In genomic region chr11:36204381-36204780, GRCm38 (mm10) we compare ENCODE assay signal across 20 mouse cellular contexts.
DNase-seq lines count a peak whose midpoint lies in the region; ATAC-seq lines count a peak whose summit lies in the region.
"Had no signal": no experiment of that assay in that cellular context is flagged by ENCODE, and none has a peak within 500 bp of the region (broad histone marks: within the 10 kb centered on the region; RNA-seq: fewer than 3 reads in every experiment).

No protein-coding gene starts in this region.

- peaks cover 9% of the 10 kb centered on the region for H3K36me3 ChIP-seq in hindbrain, embryonic 13.5 days
- H3K36me3 ChIP-seq in hindbrain, embryonic 11.5 days (ENCODE audit: control insufficient read depth, insufficient read depth, low read length): no peaks in the 10 kb centered on the region; the same call in 1 of the 2 replicates
- no peaks in the 10 kb centered on the region for H3K36me3 ChIP-seq in heart, embryonic 16.5 days (ENCODE audit: control insufficient read depth, insufficient read depth)
- H3K36me3 ChIP-seq: embryonic facial prominence, embryonic 15.5 days; limb, embryonic 10.5 days had no signal

- 56% methylated on average over 6 of the region's 6 CpGs for WGBS in hindbrain, embryonic 13.5 days
- 65% methylated on average over 6 of the region's 6 CpGs for WGBS in hindbrain, embryonic 11.5 days
- WGBS in heart, embryonic 16.5 days: 33% methylated on average over 6 of the region's 6 CpGs

- H3K9ac ChIP-seq in hindbrain, embryonic 13.5 days: no peak overlapping the region
- no peak overlapping the region for H3K9ac ChIP-seq in hindbrain, embryonic 11.5 days (ENCODE audit: low read depth, low read length)
- H3K9ac ChIP-seq in heart, embryonic 16.5 days (ENCODE audit: low read length): no peak overlapping the region
- H3K9ac ChIP-seq: embryonic facial prominence, embryonic 15.5 days; neural tube, embryonic 13.5 days had no signal

- H3K9me3 ChIP-seq in hindbrain, embryonic 13.5 days: no peaks in the 10 kb centered on the region
- no peaks in the 10 kb centered on the region for H3K9me3 ChIP-seq in hindbrain, embryonic 11.5 days (ENCODE audit: control insufficient read depth, low read length)
- no peaks in the 10 kb centered on the region for H3K9me3 ChIP-seq in heart, embryonic 16.5 days (replicated peaks; ENCODE audit: control insufficient read depth, low read length)
- H3K9me3 ChIP-seq: embryonic facial prominence, embryonic 15.5 days; limb, embryonic 10.5 days; neural tube, embryonic 13.5 days had no signal

- ATAC-seq in frontal cortex, adult (ENCODE audit: low TSS enrichment): peak; percentile 42
- no peak for ATAC-seq in hindbrain, embryonic 13.5 days (ENCODE audit: low FRiP score)
- no peak for ATAC-seq in hindbrain, embryonic 11.5 days (ENCODE audit: low FRiP score)
- peak; percentile 41; the same call in 1 of the 2 replicates for ATAC-seq in heart, embryonic 16.5 days (replicated peaks; ENCODE audit: extremely low read depth, insufficient read depth, low FRiP score)
- ATAC-seq: activated CD4-positive, CD25-positive, alpha-beta regulatory T cell, adult 4 months; inflammation-experienced regulatory T-cells, adult 6 months had no signal

- H3K4me3 ChIP-seq in hindbrain, embryonic 13.5 days: no peak overlapping the region
- no peak overlapping the region for H3K4me3 ChIP-seq in hindbrain, embryonic 11.5 days (ENCODE audit: low read depth, low read length)
- no peak overlapping the region for H3K4me3 ChIP-seq in heart, embryonic 16.5 days (ENCODE audit: low read length)
- H3K4me3 ChIP-seq: embryonic facial prominence, embryonic 15.5 days; limb, embryonic 10.5 days; megakaryocyte, embryonic 14.5 days; neural tube, embryonic 13.5 days had no signal

- H3K27ac ChIP-seq in hindbrain, embryonic 13.5 days: 0 out of 2 replicates have a peak overlapping the region, but pooled peaks have one; percentile 14
- H3K27ac ChIP-seq in hindbrain, embryonic 11.5 days (ENCODE audit: low read depth, low read length): no peak overlapping the region
- peak overlapping the region; percentile 67 for H3K27ac ChIP-seq in heart, embryonic 16.5 days (ENCODE audit: low read length)
- H3K27ac ChIP-seq: embryonic facial prominence, embryonic 15.5 days; limb, embryonic 10.5 days; neural tube, embryonic 13.5 days had no signal

- H3K4me2 ChIP-seq in hindbrain, embryonic 13.5 days: no peak overlapping the region
- no peak overlapping the region for H3K4me2 ChIP-seq in hindbrain, embryonic 11.5 days (replicated peaks; ENCODE audit: low read depth, low read length)
- peak overlapping the region; percentile 12; the same call in 1 of the 2 replicates for H3K4me2 ChIP-seq in heart, embryonic 16.5 days (ENCODE audit: low read depth, low read length)
- H3K4me2 ChIP-seq: embryonic facial prominence, embryonic 15.5 days; liver, embryonic 11.5 days; neural tube, embryonic 13.5 days had no signal

- no peaks in the 10 kb centered on the region for H3K27me3 ChIP-seq in hindbrain, embryonic 13.5 days
- H3K27me3 ChIP-seq in hindbrain, embryonic 11.5 days (ENCODE audit: control insufficient read depth, insufficient read depth, low read length): no peaks in the 10 kb centered on the region
- H3K27me3 ChIP-seq in heart, embryonic 16.5 days (ENCODE audit: control insufficient read depth, insufficient read depth, low read length): no peaks in the 10 kb centered on the region
- H3K27me3 ChIP-seq: embryonic facial prominence, embryonic 15.5 days; megakaryocyte, embryonic 14.5 days; neural tube, embryonic 13.5 days had no signal

- no peak for DNase-seq in frontal cortex, adult 2 months (ENCODE audit: extremely low spot score in 1 of 2, low spot score in 1 of 2)
- no peak for DNase-seq in hindbrain, embryonic 11.5 days (ENCODE audit: low spot score)
- DNase-seq in R1 (ENCODE audit: low read depth, low spot score): peak; percentile 9
- no peak for DNase-seq in thymus, postnatal 10 days (ENCODE audit: low spot score in 2 of 2)
- DNase-seq in cerebellum, adult 11-12 months: no peak
- DNase-seq: cerebellum, postnatal 14 days; kidney, adult 8-10 months; kidney, postnatal 14 days; lung, adult 18-20 months; thymus, postnatal 25 days had no signal

- peaks cover 6% of the 10 kb centered on the region for H3K4me1 ChIP-seq in hindbrain, embryonic 13.5 days (replicated peaks)
- no peaks in the 10 kb centered on the region for H3K4me1 ChIP-seq in hindbrain, embryonic 11.5 days (replicated peaks; ENCODE audit: control insufficient read depth, insufficient read depth, low read length)
- H3K4me1 ChIP-seq in heart, embryonic 16.5 days (ENCODE audit: control insufficient read depth, insufficient read depth, low read length): peaks cover 14% of the 10 kb centered on the region
- H3K4me1 ChIP-seq: embryonic facial prominence, embryonic 15.5 days; limb, embryonic 10.5 days; megakaryocyte, embryonic 14.5 days; neural tube, embryonic 13.5 days had no signal

Comparison
In these comparisons a context has a peak if more than half of its experiments do, and no peak if none do; other contexts are left out.
1. ATAC-seq: peak in frontal cortex, adult (single experiment) and heart, embryonic 16.5 days (single experiment); none in hindbrain, embryonic 13.5 days (single experiment) and hindbrain, embryonic 11.5 days (single experiment).